Mouse (Mus musculus) lung, embryonic 14.5 days (tissue): ENCODE measurements around the gene Pikfyve. TPM values are rescaled to one million over a fixed set of nuclear protein-coding genes. Genes with fewer than 3 reads are reported as not detected.
A peak's percentile ranks its signal among the peaks of the same experiment; 100 is the strongest.

Experiments
- ATAC-seq: fragments of 200-750 bp; cut with Nextera tagmentation; 2 replicates; pipeline ENCODE4 v1.8.0; 2017; ENCODE audit warnings: mild to moderate bottlenecking, moderate TSS enrichment, moderate library complexity; ENCODE audit not compliant: insufficient read depth
- DNase-seq: peaks from one replicate; pipeline ENCODE4 v3.0.0-alpha.2; 2015
- H3K27ac ChIP-seq: fragments of 300-500 bp; sonication (generic); 2 replicates; pipeline ENCODE4 v1.5.1; 2014; ENCODE audit warnings: low read depth, mild to moderate bottlenecking, moderate library complexity
- H3K27me3 ChIP-seq: fragments of 300-500 bp; sonication (generic); 2 replicates; pipeline ENCODE4 v1.6.1; 2014; ENCODE audit warnings: low read length, control low read depth; ENCODE audit not compliant: insufficient read depth
- H3K36me3 ChIP-seq: fragments of 300-500 bp; sonication (generic); 2 replicates; pipeline ENCODE4 v1.6.1; 2014; ENCODE audit warnings: control low read depth; ENCODE audit not compliant: insufficient read depth
- H3K4me1 ChIP-seq: fragments of 300-500 bp; sonication (generic); 2 replicates; pipeline ENCODE4 v1.6.1; 2014; ENCODE audit warnings: antibody characterized with exemption, control low read depth; ENCODE audit not compliant: insufficient read depth
- H3K4me2 ChIP-seq: fragments of 300-500 bp; sonication (generic); 2 replicates; pipeline ENCODE4 v1.6.1; 2014; ENCODE audit warnings: mild to moderate bottlenecking
- H3K4me3 ChIP-seq: fragments of 300-500 bp; sonication (generic); 2 replicates; pipeline ENCODE4 v1.5.1; 2014; ENCODE audit warnings: low read depth, low read length
- H3K9ac ChIP-seq: fragments of 300-500 bp; sonication (generic); 2 replicates; pipeline ENCODE4 v1.6.1; 2014
- H3K9me3 ChIP-seq: fragments of 300-500 bp; sonication (generic); 2 replicates; pipeline ENCODE4 v1.6.1; 2016; ENCODE audit warnings: low read depth, low read length, control low read depth
- CTCF ChIP-seq: IDR thresholded peaks from 2 replicates; pipeline ENCODE4 v1.5.1; 2016; ENCODE audit warnings: antibody characterized with exemption, low read depth
- WGBS: fragments of 180-500 bp; shearing (Covaris S2); extraction: QIAGEN DNeasy Blood & Tissue Kit; methylation state at CpG from one replicate; pipeline ENCODE4 v1.1.7; 2014; 5-methylcytosine and 5-hydroxymethylcytosine counted together
- polyA plus RNA-seq: library from polyadenylated mRNA; unstranded; fragments of >200 nt; fragmentation: Nextera tagmentation; extraction: Ambion mirVana; gene quantifications from 2 replicates; pipeline ENCODE4 v1.2.1, GENCODE M21; 2014

Pikfyve gene
- polyA plus RNA-seq, 1 experiment from 2014 or later = 15.5 TPM

DNA sequence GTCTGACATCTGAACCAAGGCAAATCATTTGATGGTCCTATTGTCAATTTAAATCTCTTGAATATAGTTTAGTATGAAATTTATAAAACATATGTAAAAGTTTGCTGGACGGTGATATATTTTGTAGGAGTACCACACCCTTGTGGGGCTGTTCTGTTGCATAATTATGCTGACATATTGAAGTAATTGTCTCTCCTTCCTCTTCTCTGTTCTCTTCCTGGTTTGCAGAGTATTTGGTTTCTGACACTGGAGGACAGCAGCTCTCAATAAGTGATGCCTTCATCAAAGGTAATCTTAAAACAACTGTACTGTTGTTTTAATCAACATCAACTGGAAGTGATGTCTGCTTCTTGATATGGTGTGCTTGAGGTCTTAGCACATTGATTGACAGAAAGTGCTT is 44.1 kb downstream of the Pikfyve start:
- Histone ChIP-seq H3K27ac (no peak overlapping the region), H3K9me3 (no peaks in the 10 kb centered on the region), H3K36me3 (peaks cover 14% of the 10 kb centered on the region; the same call in 1 of the 2 replicates), H3K9ac (no peak overlapping the region), H3K27me3 (no peaks in the 10 kb centered on the region), H3K4me2 (no peak overlapping the region), H3K4me3 (no peak overlapping the region), H3K4me1 (no peaks in the 10 kb centered on the region)
- 82% methylated on average over 1 of the region's 1 CpGs for WGBS
- ATAC-seq = no peak
- DNase-seq = no peak
- no peak for TF ChIP-seq CTCF

DNA sequence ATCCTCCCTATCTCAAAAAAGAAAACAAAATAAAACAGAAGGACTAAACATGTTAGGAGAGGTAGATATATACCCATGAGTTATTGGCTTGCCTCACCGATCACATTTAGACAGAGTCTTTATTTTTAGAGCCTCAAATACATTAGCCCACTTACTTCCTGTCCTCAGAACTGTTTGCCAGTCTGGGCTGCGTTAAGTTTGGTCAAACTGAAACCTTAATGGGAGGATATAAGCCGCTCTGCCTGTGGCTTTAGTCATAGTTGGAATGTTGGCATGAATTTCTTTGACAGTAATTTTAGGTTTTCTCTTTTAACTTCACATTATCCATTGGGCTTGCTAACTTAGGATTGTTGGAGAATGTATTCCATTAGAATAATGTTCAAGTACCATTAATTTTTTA is 51.2 kb downstream of the Pikfyve start:
- Histone ChIP-seq H3K27me3 (no peaks in the 10 kb centered on the region), H3K4me1 (no peaks in the 10 kb centered on the region), H3K9ac (no peak overlapping the region), H3K36me3 (peaks cover 20% of the 10 kb centered on the region; the same call in 1 of the 2 replicates), H3K9me3 (no peaks in the 10 kb centered on the region), H3K27ac (no peak overlapping the region), H3K4me2 (no peak overlapping the region), H3K4me3 (no peak overlapping the region)
- no peak for DNase-seq
- WGBS = 80% methylated on average over 3 of the region's 3 CpGs
- no peak for ATAC-seq
- no peak for TF ChIP-seq CTCF

DNA sequence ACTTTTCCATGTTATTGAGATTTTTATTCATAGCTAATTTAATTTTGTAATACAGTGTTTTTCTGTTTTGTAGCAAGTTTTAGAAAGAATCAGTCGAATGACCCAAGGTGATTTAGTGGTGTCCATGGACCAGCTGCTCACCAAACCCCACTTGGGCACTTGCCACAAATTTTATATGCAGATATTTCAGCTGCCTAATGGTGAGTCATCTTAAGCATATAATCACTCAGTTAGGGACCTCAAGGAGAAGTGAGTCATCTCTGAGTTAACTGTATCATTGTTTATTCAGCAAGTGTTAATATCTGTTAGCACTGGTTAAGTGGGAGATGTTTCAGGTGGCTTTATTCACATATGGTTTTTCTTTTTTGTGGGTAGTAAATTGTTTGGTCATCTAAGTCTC is 59.2 kb downstream of the Pikfyve start:
- Histone ChIP-seq H3K27me3 (no peaks in the 10 kb centered on the region), H3K9me3 (no peaks in the 10 kb centered on the region), H3K4me1 (no peaks in the 10 kb centered on the region), H3K4me3 (no peak overlapping the region), H3K4me2 (no peak overlapping the region), H3K36me3 (peaks cover 17% of the 10 kb centered on the region; the same call in 1 of the 2 replicates), H3K27ac (no peak overlapping the region), H3K9ac (no peak overlapping the region)
- DNase-seq (no peak), ATAC-seq (no peak)
- 81% methylated on average over 1 of the region's 1 CpGs for whole genome bisulfite sequencing
- no peak for TF ChIP-seq CTCF

DNA sequence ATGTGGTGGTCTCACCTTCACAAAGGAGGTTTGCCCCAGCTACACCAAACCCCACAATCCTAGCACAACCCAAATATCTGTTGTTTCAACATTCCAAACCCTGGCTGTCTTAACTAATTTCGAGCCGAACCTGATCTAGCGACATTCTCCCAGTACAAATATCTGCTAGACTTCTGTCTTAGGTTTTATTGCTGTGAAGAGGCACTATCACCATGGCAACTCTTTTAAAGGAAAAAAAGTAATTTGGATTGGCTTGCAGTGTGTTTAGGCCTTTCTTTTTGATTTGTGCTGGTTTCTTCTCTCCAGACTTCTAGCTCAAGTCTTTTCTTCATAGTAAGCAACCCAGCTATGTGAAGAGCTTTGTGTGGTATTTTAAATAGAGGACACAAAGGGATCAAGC is 94.0 kb downstream of the Pikfyve start:
- no peak overlapping the region for H3K4me3 ChIP-seq
- DNase-seq = no peak
- ATAC-seq = no peak
- H3K27me3 ChIP-seq = no peaks in the 10 kb centered on the region
- no peak overlapping the region for H3K4me2 ChIP-seq
- no peaks in the 10 kb centered on the region for H3K4me1 ChIP-seq
- no peak overlapping the region for H3K9ac ChIP-seq
- 71% methylated on average over 3 of the region's 3 CpGs for WGBS
- no peak overlapping the region for H3K27ac ChIP-seq
- H3K36me3 ChIP-seq = no peaks in the 10 kb centered on the region
- H3K9me3 ChIP-seq = no peaks in the 10 kb centered on the region
- no peak for TF ChIP-seq CTCF

DNA sequence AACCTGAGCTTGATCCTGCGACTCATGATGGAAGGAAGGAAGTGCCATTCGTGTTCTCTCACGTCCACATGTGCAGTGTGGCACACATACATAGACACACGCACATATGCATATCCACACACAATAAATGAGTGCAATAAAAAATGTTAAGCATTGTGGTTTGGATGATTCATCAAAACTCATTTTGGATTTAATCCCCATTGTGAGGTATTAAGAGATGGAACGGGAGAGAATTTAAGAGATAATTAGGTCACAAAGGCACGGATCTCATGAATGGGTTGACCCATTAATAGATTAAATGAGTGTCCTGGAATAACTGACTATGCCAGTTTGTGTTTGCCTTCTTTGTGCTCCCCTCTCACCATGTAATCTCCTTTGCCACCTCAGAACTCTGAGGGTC is 95.3 kb downstream of the Pikfyve start, which contains the start of gene Pth2r:
Gene Pth2r, plus strand, starts transcription at position 301 of the 400 bp plus-strand sequence.
- DNase-seq = no peak
- WGBS = 78% methylated on average over 6 of the region's 6 CpGs
- no peak for ATAC-seq

DNA sequence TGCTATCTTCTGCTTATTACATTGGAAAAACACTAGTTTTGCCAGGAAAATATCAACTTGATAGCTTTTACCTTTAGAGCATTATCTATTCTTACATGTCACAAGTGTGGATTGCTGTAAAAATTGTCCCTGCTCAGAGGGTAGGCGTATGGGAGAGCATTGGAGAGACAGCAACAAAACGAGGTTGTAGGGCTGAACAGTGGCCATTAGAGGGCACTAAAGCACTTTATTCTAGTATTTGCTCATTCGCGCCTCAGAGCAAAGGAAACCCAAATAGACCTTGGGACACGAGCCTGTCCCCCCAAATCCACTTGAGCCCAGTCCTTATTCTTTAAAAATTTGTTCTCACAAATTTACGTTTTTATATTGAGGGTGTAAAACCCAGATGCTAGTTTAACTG is 96.3 kb downstream of the Pikfyve start:
- TF ChIP-seq CTCF = peak; percentile 69
- H3K4me3 ChIP-seq = no peak overlapping the region
- ATAC-seq (peak; percentile 69; the same call in 1 of the 2 replicates), DNase-seq (peak; percentile 86)
- no peak overlapping the region for H3K9ac ChIP-seq
- no peak overlapping the region for H3K27ac ChIP-seq
- H3K9me3 ChIP-seq = no peaks in the 10 kb centered on the region
- no peaks in the 10 kb centered on the region for H3K36me3 ChIP-seq
- WGBS = 7% methylated on average over 6 of the region's 6 CpGs
- no peaks in the 10 kb centered on the region for H3K27me3 ChIP-seq
- no peak overlapping the region for H3K4me2 ChIP-seq
- no peaks in the 10 kb centered on the region for H3K4me1 ChIP-seq

More for the DNA sequence above, 95.3 kb downstream of the Pikfyve start, which contains the start of gene Pth2r:
- H3K9ac ChIP-seq = no peak within 1 kb of the TSS
- H3K4me2 ChIP-seq = no peak within 1 kb of the TSS
- no peaks in the 10 kb centered on the region for H3K4me1 ChIP-seq
- TF ChIP-seq CTCF = no peak
- no peaks in the 10 kb centered on the region for H3K36me3 ChIP-seq
- H3K9me3 ChIP-seq = no peaks in the 10 kb centered on the region
- H3K27me3 ChIP-seq = no peaks in the 10 kb centered on the region
- H3K4me3 ChIP-seq = no peak within 1 kb of the TSS
- no peak within 1 kb of the TSS for H3K27ac ChIP-seq

DNA sequence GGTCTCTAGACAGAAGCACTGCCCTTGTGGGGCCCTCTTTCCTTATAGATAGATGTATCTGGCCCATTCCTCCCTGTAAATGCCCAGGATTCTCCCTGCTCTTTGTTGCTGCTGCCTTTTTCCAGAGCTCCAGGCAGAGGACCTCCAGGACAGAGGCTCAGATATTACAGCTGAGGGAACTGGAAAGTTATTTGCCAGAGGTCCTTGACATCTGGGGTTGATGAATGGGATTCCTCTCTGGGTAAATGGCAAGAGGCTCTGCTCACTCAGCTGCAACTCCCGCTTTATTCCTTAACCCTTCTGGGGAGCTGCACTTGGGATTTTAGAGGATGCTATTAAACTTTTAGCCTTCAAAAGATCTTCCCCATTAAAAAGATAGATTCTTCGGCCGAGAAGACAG is 122.0 kb downstream of the Pikfyve start:
- no peaks in the 10 kb centered on the region for H3K4me1 ChIP-seq
- 68% methylated on average over 3 of the region's 3 CpGs for WGBS
- H3K27ac ChIP-seq = no peak overlapping the region
- no peaks in the 10 kb centered on the region for H3K9me3 ChIP-seq
- no peaks in the 10 kb centered on the region for H3K36me3 ChIP-seq
- ATAC-seq (no peak), DNase-seq (no peak)
- H3K27me3 ChIP-seq = peaks cover 12% of the 10 kb centered on the region
- TF ChIP-seq CTCF = no peak
- no peak overlapping the region for H3K9ac ChIP-seq
- no peak overlapping the region for H3K4me3 ChIP-seq
- no peak overlapping the region for H3K4me2 ChIP-seq
